8 mouse cellular contexts compared by ENCODE assay signal in genomic region chr13:5863408-5863891, GRCm38 (mm10). TPM values are rescaled to one million over a fixed set of nuclear protein-coding genes. Genes with fewer than 3 reads are reported as not detected.
A peak's percentile ranks its signal among the peaks of the same experiment; 100 is the strongest.
DNase-seq lines count a peak whose midpoint lies in the region; ATAC-seq and TF ChIP-seq lines count a peak whose summit lies in the region.

No protein-coding gene starts in this region.

- H3K36me3 ChIP-seq in liver, adult 2 months (ENCODE audit: control insufficient read depth, insufficient read depth, low read length), result peaks cover 31% of the 10 kb centered on the region
- H3K36me3 ChIP-seq in heart, embryonic 12.5 days, result peaks cover 38% of the 10 kb centered on the region
- H3K36me3 ChIP-seq in kidney, embryonic 16.5 days (ENCODE audit: insufficient read depth, low read length), result peaks cover 36% of the 10 kb centered on the region
- H3K36me3 ChIP-seq in megakaryocyte, embryonic 14.5 days (replicated peaks; ENCODE audit: low read length), result peaks cover 53% of the 10 kb centered on the region

- 0 out of 2 replicates have a peak, but pooled peaks have one; percentile 7 for ATAC-seq in heart, embryonic 12.5 days (ENCODE audit: insufficient number of reproducible peaks, low FRiP score)
- no peak for ATAC-seq in kidney, embryonic 16.5 days (ENCODE audit: low FRiP score, low TSS enrichment)

- peak overlapping the region; percentile 85 for H3K4me2 ChIP-seq in heart, embryonic 12.5 days
- H3K4me2 ChIP-seq in kidney, embryonic 16.5 days (replicated peaks; ENCODE audit: low read depth, low read length), result peak overlapping the region; percentile 51

- DNase-seq in liver, adult 2 months (ENCODE audit: extremely low read depth, low read depth, low spot score), result peak; percentile 32
- no peak for DNase-seq in liver
- DNase-seq in urinary bladder, postnatal 36 days (ENCODE audit: low spot score in 2 of 2), result no peak
- no peak for DNase-seq in spleen, postnatal 36 days (ENCODE audit: low spot score in 2 of 2)

- H3K27me3 ChIP-seq in liver, adult 2 months (ENCODE audit: control insufficient read depth, insufficient read depth, low read length), result no peaks in the 10 kb centered on the region
- no peaks in the 10 kb centered on the region for H3K27me3 ChIP-seq in heart, embryonic 12.5 days (replicated peaks)
- no peaks in the 10 kb centered on the region for H3K27me3 ChIP-seq in kidney, embryonic 16.5 days (ENCODE audit: insufficient read depth, low read length)
- H3K27me3 ChIP-seq in megakaryocyte, embryonic 14.5 days (replicated peaks), result no peaks in the 10 kb centered on the region

- H3K4me3 ChIP-seq in liver, adult 2 months (ENCODE audit: insufficient read depth, low read depth, low read length), result peak overlapping the region; percentile 72
- peak overlapping the region; percentile 92 for H3K4me3 ChIP-seq in bone marrow, adult 2 months (replicated peaks; ENCODE audit: control insufficient read depth, low read depth, low read length)
- peak overlapping the region; percentile 69 for H3K4me3 ChIP-seq in heart, embryonic 12.5 days
- H3K4me3 ChIP-seq in kidney, embryonic 16.5 days (ENCODE audit: low read length), result peak overlapping the region; percentile 85
- H3K4me3 ChIP-seq in megakaryocyte, embryonic 14.5 days (replicated peaks), result peak overlapping the region; percentile 97

- TF ChIP-seq CTCF in liver, adult 2 months (IDR thresholded peaks at IDR 0.05; ENCODE audit: low read depth, low read length), result no peak
- no peak for TF ChIP-seq CTCF in bone marrow, adult 2 months (IDR thresholded peaks at IDR 0.05; ENCODE audit: control insufficient read depth, insufficient read depth, low read length)

- WGBS in liver, adult 2 months, result 11% methylated on average over 5 of the region's 5 CpGs
- whole genome bisulfite sequencing in bone marrow, adult 2 months, result 2% methylated on average over 5 of the region's 5 CpGs
- WGBS in heart, embryonic 12.5 days, result 2% methylated on average over 5 of the region's 5 CpGs
- WGBS in kidney, embryonic 16.5 days, result 8% methylated on average over 5 of the region's 5 CpGs

- H3K4me1 ChIP-seq in liver, adult 2 months (ENCODE audit: control insufficient read depth, insufficient read depth, low read length), result peaks cover 2% of the 10 kb centered on the region
- peaks cover 4% of the 10 kb centered on the region; the same call in 1 of the 2 replicates for H3K4me1 ChIP-seq in bone marrow, adult 2 months (ENCODE audit: control insufficient read depth, insufficient read depth, low read length)
- peaks cover 31% of the 10 kb centered on the region for H3K4me1 ChIP-seq in heart, embryonic 12.5 days (replicated peaks)
- peaks cover 20% of the 10 kb centered on the region for H3K4me1 ChIP-seq in kidney, embryonic 16.5 days (ENCODE audit: insufficient read depth, low read length)
- peaks cover 38% of the 10 kb centered on the region for H3K4me1 ChIP-seq in megakaryocyte, embryonic 14.5 days

- H3K9ac ChIP-seq in liver, adult 2 months (ENCODE audit: low read depth, low read length), result peak overlapping the region; percentile 68
- peak overlapping the region; percentile 85 for H3K9ac ChIP-seq in heart, embryonic 12.5 days
- H3K9ac ChIP-seq in kidney, embryonic 16.5 days (replicated peaks; ENCODE audit: low read length), result peak overlapping the region; percentile 84

- TF ChIP-seq POLR2A in liver, adult 2 months (IDR thresholded peaks at IDR 0.05; ENCODE audit: extremely low read depth, insufficient read depth, low read length), result no peak
- TF ChIP-seq POLR2A in bone marrow, adult 2 months (IDR thresholded peaks at IDR 0.05; ENCODE audit: borderline replicate concordance, control insufficient read depth, low read depth, low read length), result no peak

- no peaks in the 10 kb centered on the region; the same call in 1 of the 2 replicates for H3K79me2 ChIP-seq in liver, adult 2 months (ENCODE audit: control insufficient read depth, insufficient read depth, low read length)

- peak overlapping the region; percentile 70 for H3K27ac ChIP-seq in liver, adult 2 months (replicated peaks; ENCODE audit: insufficient read depth, low read depth, low read length)
- peak overlapping the region; percentile 82 for H3K27ac ChIP-seq in bone marrow, adult 2 months (ENCODE audit: control insufficient read depth, insufficient read depth, low read depth, low read length, poor library complexity)
- H3K27ac ChIP-seq in heart, embryonic 12.5 days (ENCODE audit: poor library complexity, severe bottlenecking), result peak overlapping the region; percentile 93
- peak overlapping the region; percentile 95 for H3K27ac ChIP-seq in kidney, embryonic 16.5 days (ENCODE audit: low read length)

- no peaks in the 10 kb centered on the region for H3K9me3 ChIP-seq in heart, embryonic 12.5 days (replicated peaks)
- H3K9me3 ChIP-seq in kidney, embryonic 16.5 days (ENCODE audit: low read length), result no peaks in the 10 kb centered on the region
- H3K9me3 ChIP-seq in megakaryocyte, embryonic 14.5 days, result no peaks in the 10 kb centered on the region

RNA-seq across cellular contexts. Expression of gene Klf6, which starts 2.2 kb away (rescaled TPM):
- total RNA-seq in liver, adult 2 months (2014; rRNA removed), result 8.1 and 11.5 TPM in 2 replicates
- polyA plus RNA-seq in liver, adult 2 months (2012; rRNA removed), result 1.3 and 1.9 TPM in 2 replicates
- polyA plus RNA-seq in bone marrow, adult 2 months (2011; ENCODE audit: insufficient read depth, insufficient read length, low replicate concordance, missing spikeins), result 14.2 and 32.9 TPM in 2 replicates
- polyA plus RNA-seq in heart, embryonic 12.5 days (2016; fragmentation: Nextera tagmentation; extraction: Ambion mirVana), result 69.6 and 74.5 TPM in 2 replicates
- polyA plus RNA-seq in kidney, embryonic 16.5 days (2015; fragmentation: Nextera tagmentation; extraction: Ambion mirVana), result 57.3 and 65.4 TPM in 2 replicates
- polyA plus RNA-seq in megakaryocyte, embryonic 14.5 days (2012; ENCODE audit: insufficient read depth, low replicate concordance), result 51.6 and 132 TPM in 2 replicates
